Mouse (Mus musculus) ES-E14 (cell line): ENCODE measurements around the gene Rad1.

Source experiments
- CHD2 ChIP-seq: IDR thresholded peaks from 2 replicates; pipeline ENCODE4 v1.6.1; 2014; ENCODE audit warnings: mild to moderate bottlenecking, low read depth, low read length, inconsistent platforms
- HCFC1 ChIP-seq: IDR thresholded peaks from 2 replicates; pipeline ENCODE4 v1.6.1; 2012; ENCODE audit warnings: low read length, inconsistent platforms, borderline replicate concordance; ENCODE audit not compliant: insufficient read depth
- MAFK ChIP-seq: IDR thresholded peaks from 2 replicates; pipeline ENCODE4 v1.6.1; 2014; ENCODE audit warnings: mild to moderate bottlenecking, low read depth, low read length, inconsistent platforms; ENCODE audit not compliant: insufficient read depth

DNA sequence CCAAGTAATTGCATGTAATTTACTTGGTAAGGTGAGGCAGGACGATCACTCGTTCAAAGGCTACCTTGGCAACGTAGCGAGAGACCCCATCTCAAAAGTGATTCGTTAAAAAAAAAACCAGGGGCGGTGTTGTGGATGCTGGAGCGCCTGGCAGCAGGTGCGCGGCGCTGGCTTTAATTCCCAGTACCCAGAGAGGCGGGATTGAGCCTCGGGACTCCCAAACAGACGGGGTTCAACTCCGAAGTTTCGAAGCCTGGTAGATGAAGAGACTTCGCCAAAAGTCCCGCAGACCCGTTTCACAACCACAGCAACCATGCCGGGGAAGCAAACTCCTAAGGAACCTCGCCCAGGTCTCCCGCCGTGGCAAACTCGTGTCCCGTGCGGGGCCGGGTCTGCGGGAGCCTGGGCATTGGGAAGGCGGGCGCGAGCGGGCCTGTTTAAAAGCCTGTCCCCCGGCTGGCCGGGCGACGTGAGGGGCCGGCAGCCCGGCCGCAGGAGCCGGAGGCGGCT is 16.1 kb upstream of the Rad1 start:
- TF ChIP-seq CHD2, result no peak
- TF ChIP-seq HCFC1, result no peak
- TF ChIP-seq MAFK, result no peak
